Mouse (Mus musculus) myocyte (in vitro differentiated cells): Measurements from ENCODE around the gene Ugt1a2. TPM values are rescaled to one million over a fixed set of nuclear protein-coding genes. Genes with fewer than 3 reads are reported as not detected.
"Not testable (repeated sequence)": the region's sequence is repeated elsewhere in the genome, so short reads cannot be mapped to it uniquely, and the experiment has no call there.

Experiments used
- H3K27me3 ChIP-seq: one replicate; pipeline ENCODE4 v1.6.1; 2011; ENCODE audit not compliant: control insufficient read depth, insufficient read depth, insufficient read length
- H3K36me3 ChIP-seq: one replicate; pipeline ENCODE4 v1.6.1; 2011; ENCODE audit not compliant: control insufficient read depth, insufficient read depth
- H3K4me2 ChIP-seq: one replicate; pipeline ENCODE4 v1.6.1; 2011; ENCODE audit warnings: low read depth, control low read depth
- H3K4me3 ChIP-seq: one replicate; pipeline ENCODE4 v1.5.1; 2011; ENCODE audit warnings: mild to moderate bottlenecking, control low read depth, moderate library complexity
- H3K79me2 ChIP-seq: one replicate; pipeline ENCODE4 v1.6.1; 2011; ENCODE audit not compliant: control insufficient read depth, insufficient read depth
- H3ac ChIP-seq: one replicate; pipeline ENCODE4 v1.6.1; 2011; ENCODE audit not compliant: control insufficient read depth, insufficient read length
- CEBPB ChIP-seq: IDR thresholded peaks from 2 replicates; pipeline ENCODE4 v1.6.1; 2011; ENCODE audit warnings: mild to moderate bottlenecking, moderate library complexity; ENCODE audit not compliant: poor library complexity, insufficient read depth, severe bottlenecking
- E2F4 ChIP-seq: IDR thresholded peaks from one replicate; pipeline ENCODE4 v1.6.1; 2011; ENCODE audit warnings: mild to moderate bottlenecking, control low read depth, moderate library complexity; ENCODE audit not compliant: insufficient read depth
- MAX ChIP-seq: IDR thresholded peaks from one replicate; pipeline ENCODE4 v1.6.1; 2011; ENCODE audit warnings: low read depth, mild to moderate bottlenecking, control low read depth
- MYOD1 ChIP-seq, 3 experiments: IDR thresholded peaks; one replicate each; pipeline ENCODE4 v1.6.1; 2011; ENCODE audit warnings: control low read depth in 2 of 3, low read depth in 2 of 3, mild to moderate bottlenecking in 2 of 3, moderate library complexity in 1 of 3; ENCODE audit not compliant: insufficient read length in 2 of 3, control insufficient read depth in 1 of 3
- MYOG ChIP-seq, 3 experiments: IDR thresholded peaks; one replicate each; pipeline ENCODE4 v1.6.1; 2011; ENCODE audit warnings: control low read depth in 2 of 3, low read depth in 2 of 3, mild to moderate bottlenecking in 2 of 3; ENCODE audit not compliant: insufficient read length in 2 of 3, control insufficient read depth in 1 of 3, insufficient read depth in 1 of 3
- POLR2A ChIP-seq: IDR thresholded peaks from one replicate; pipeline ENCODE4 v1.6.1; 2011; ENCODE audit warnings: low read depth, mild to moderate bottlenecking, control low read depth, moderate library complexity; ENCODE audit not compliant: insufficient read length
- POLR2AphosphoS2 ChIP-seq: IDR thresholded peaks from one replicate; pipeline ENCODE4 v1.6.1; 2011; ENCODE audit warnings: low read depth, control low read depth; ENCODE audit not compliant: insufficient read length
- REST ChIP-seq: IDR thresholded peaks from one replicate; pipeline ENCODE4 v1.6.1; 2011; ENCODE audit warnings: mild to moderate bottlenecking, control low read depth, moderate library complexity; ENCODE audit not compliant: insufficient read depth, insufficient read length
- SRF ChIP-seq: IDR thresholded peaks from one replicate; pipeline ENCODE4 v1.6.1; 2011; ENCODE audit warnings: low read depth; ENCODE audit not compliant: control insufficient read depth, insufficient read length
- TCF12 ChIP-seq: IDR thresholded peaks from one replicate; pipeline ENCODE4 v1.6.1; 2011; ENCODE audit warnings: mild to moderate bottlenecking, control low read depth; ENCODE audit not compliant: poor library complexity, insufficient read depth, severe bottlenecking
- TCF3 ChIP-seq: IDR thresholded peaks from one replicate; pipeline ENCODE4 v1.6.1; 2011; ENCODE audit warnings: low read depth, control low read depth; ENCODE audit not compliant: insufficient read length
- USF1 ChIP-seq: IDR thresholded peaks from one replicate; pipeline ENCODE4 v1.6.1; 2011; ENCODE audit warnings: low read depth, mild to moderate bottlenecking, control low read depth, moderate library complexity
- polyA plus RNA-seq: library from polyadenylated mRNA; unstranded; fragments of >200 nt; fragmentation: generic; extraction: Trizol; gene quantifications from one replicate; pipeline ENCODE4 v1.2.1, GENCODE M21; 2012; ENCODE audit warnings: missing spikeins

Ugt1a2 gene
- polyA plus RNA-seq, 1 experiment = 0.05 TPM

DNA sequence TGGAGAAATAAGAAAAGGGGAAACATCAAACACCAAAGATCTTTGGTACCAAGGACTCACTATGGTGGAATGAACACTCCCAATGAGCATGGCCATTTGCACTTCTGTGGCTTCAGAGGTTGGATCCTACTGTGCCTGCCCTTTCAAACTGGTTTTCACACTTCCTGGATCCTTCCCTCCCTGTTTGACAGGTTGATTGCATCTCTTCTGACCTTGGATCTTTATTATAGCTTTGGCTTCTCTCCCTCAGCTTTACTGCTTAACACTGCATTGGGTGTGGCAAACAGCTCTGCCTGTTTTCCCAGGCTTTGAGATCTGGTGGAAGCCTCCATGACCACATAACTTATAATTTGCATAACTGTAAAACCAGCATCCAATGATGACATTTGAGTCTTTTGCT, 19.9 kb downstream of the Ugt1a2 start:
- TF ChIP-seq CEBPB = no peak
- no peak for TF ChIP-seq REST
- TF ChIP-seq POLR2A = no peak
- H3K4me3 ChIP-seq = no peak overlapping the region
- no peaks in the 10 kb centered on the region for H3K79me2 ChIP-seq
- H3K27me3 ChIP-seq = no peaks in the 10 kb centered on the region
- H3K4me2 ChIP-seq = no peak overlapping the region
- no peak overlapping the region for H3ac ChIP-seq
- no peaks in the 10 kb centered on the region for H3K36me3 ChIP-seq

DNA sequence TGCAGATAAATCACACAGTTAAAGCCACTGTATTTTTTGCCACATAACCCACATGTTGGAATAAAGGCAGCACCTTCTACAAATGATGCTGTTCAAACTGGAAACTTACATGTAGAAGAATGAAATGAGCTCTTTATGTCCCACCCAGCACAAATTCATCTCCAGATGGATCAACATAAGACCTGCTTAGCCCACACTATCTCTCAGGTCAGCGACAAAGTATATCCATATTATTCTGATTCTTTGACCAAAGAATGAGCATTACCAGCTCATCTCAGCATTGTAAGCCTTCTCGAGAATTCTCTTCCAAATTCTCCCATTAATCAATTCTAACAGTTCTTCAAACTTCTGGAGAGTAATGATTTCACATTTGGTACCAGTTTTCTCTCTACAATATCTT, 21.8 kb downstream of the Ugt1a2 start:
- Histone ChIP-seq H3ac (no peak overlapping the region), H3K4me3 (no peak overlapping the region), H3K36me3 (no peaks in the 10 kb centered on the region), H3K27me3 (no peaks in the 10 kb centered on the region), H3K79me2 (no peaks in the 10 kb centered on the region), H3K4me2 (no peak overlapping the region)
- TF ChIP-seq USF1 (no peak), MYOD1 (IDR thresholded peaks at IDR 0.05; ENCODE audit: control insufficient read depth in 1 of 3, insufficient read length in 2 of 3, low read depth in 2 of 3) (no peak), CEBPB (no peak), SRF (no peak), TCF12 (no peak)

GRCm38 (mm10) chr1:88223011-88223515, 22.7 kb downstream of the Ugt1a2 start:
- not testable (repeated sequence) for H3K4me2 ChIP-seq, H3ac ChIP-seq, H3K4me3 ChIP-seq, H3K79me2 ChIP-seq, H3K36me3 ChIP-seq, H3K27me3 ChIP-seq

DNA sequence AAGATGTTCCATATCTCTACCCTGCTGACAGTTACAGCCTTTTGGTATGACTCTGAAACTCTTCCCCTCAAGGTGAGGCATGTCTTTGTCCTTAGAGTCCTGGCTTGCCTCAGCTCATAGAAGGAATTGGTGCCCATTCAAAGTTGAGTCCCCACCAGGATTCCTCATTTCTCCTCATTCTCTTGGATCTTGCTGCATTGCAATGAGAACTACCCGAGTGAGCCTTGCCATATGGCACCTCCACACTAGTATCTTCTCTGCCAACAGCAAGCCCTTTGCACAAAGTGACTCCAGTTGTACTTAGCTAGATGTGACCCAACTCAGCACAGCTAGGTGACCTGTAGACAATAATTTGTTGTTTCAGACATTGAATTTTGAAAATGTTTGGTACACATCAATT, 23.2 kb downstream of the Ugt1a2 start:
- TF ChIP-seq TCF3 (no peak), POLR2A (no peak), CEBPB (no peak), MYOG (IDR thresholded peaks at IDR 0.05; ENCODE audit: control insufficient read depth in 1 of 3, insufficient read depth in 1 of 3, insufficient read length in 2 of 3, low read depth in 2 of 3) (no peak), TCF12 (no peak), SRF (no peak), REST (no peak), POLR2AphosphoS2 (no peak), E2F4 (no peak), MAX (no peak), USF1 (no peak), MYOD1 (IDR thresholded peaks at IDR 0.05; ENCODE audit: control insufficient read depth in 1 of 3, insufficient read length in 2 of 3, low read depth in 2 of 3) (no peak)
- H3K36me3 ChIP-seq = no peaks in the 10 kb centered on the region
- no peak overlapping the region for H3ac ChIP-seq

DNA sequence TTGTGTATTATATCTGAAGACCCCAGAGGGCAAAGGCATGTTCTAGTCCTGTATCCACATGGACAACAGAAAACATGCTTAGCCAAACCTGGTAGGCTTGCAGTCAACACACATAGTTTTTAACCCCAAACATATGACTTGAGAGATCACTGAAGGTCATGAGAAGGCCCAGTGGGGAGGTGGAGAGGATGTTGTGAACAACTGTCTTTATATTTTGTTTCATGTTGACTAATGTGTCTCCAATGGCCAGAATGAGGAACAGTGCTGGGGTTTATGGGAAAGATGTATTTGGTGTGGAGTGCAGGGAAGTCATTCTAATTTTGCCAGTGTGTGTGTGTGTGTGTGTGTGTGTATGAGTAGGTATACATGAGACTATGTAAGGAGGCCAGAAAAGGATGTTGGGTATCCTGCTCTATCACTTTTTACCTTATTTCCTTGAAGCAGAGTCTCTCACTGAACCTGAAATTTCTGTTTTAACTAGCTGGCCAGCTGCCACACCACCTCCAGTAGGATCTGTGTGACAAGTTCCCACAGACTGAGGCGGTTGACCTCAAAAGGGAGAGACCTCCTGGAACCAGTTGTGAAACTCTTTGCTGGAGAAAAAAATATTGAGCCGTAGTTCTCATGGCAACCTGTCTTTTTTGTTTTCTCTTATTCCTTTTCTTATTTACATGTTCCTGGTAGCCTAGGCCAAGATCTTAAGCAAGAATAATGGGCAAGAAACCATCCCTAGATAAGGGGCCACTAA, 23.8 kb downstream of the Ugt1a2 start:
- H3ac ChIP-seq = no peak overlapping the region

More for the DNA sequence above, 23.2 kb downstream of the Ugt1a2 start:
- Histone ChIP-seq H3K4me3 (no peak overlapping the region), H3K4me2 (no peak overlapping the region), H3K27me3 (no peaks in the 10 kb centered on the region), H3K79me2 (no peaks in the 10 kb centered on the region)

DNA sequence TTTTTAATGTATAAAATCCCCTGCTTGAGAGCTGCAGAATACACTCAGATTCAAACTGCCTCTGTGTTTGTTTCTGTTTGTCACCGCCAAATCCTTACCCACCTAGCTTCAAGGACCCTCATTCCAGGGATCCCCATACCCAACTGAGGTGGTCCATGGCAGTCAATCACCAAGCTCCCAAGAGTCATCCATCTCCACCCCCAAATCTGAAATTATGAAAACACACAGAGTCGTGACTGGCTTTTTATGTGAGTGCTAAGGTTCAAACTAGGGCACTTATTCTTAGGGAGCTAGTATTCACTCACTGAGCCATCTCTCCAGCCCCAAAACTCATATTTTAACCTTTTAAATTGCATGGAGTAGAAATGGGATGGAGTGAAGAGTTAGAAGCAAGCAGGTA, 24.9 kb downstream of the Ugt1a2 start:
- not testable (repeated sequence) for H3K4me3 ChIP-seq, H3K27me3 ChIP-seq

More for the DNA sequence above, 23.8 kb downstream of the Ugt1a2 start:
- Histone ChIP-seq H3K4me2 (no peak overlapping the region), H3K36me3 (no peaks in the 10 kb centered on the region), H3K27me3 (no peaks in the 10 kb centered on the region), H3K4me3 (no peak overlapping the region), H3K79me2 (no peaks in the 10 kb centered on the region)
- TF ChIP-seq E2F4 = no peak
- TF ChIP-seq TCF3 = no peak
- TF ChIP-seq CEBPB = no peak
- no peak for TF ChIP-seq SRF
- TF ChIP-seq TCF12 = no peak
- TF ChIP-seq REST = no peak
- no peak for TF ChIP-seq POLR2A
- no peak for TF ChIP-seq POLR2AphosphoS2
- no peak for TF ChIP-seq MAX
- no peak for TF ChIP-seq MYOG (IDR thresholded peaks at IDR 0.05; ENCODE audit: control insufficient read depth in 1 of 3, insufficient read depth in 1 of 3, insufficient read length in 2 of 3, low read depth in 2 of 3)
- TF ChIP-seq MYOD1 (IDR thresholded peaks at IDR 0.05; ENCODE audit: control insufficient read depth in 1 of 3, insufficient read length in 2 of 3, low read depth in 2 of 3) = no peak
- TF ChIP-seq USF1 = no peak

More for the DNA sequence above, 24.9 kb downstream of the Ugt1a2 start:
- H3ac ChIP-seq, H3K4me2 ChIP-seq, H3K79me2 ChIP-seq, H3K36me3 ChIP-seq: not testable (repeated sequence)
